In genomic region chr16:4879101-4879707, GRCm38 (mm10) we compare ENCODE assay signal across 9 mouse cellular contexts. TPM values are rescaled to one million over a fixed set of nuclear protein-coding genes. Genes with fewer than 3 reads are reported as not detected.
A peak's percentile ranks its signal among the peaks of the same experiment; 100 is the strongest.
DNase-seq lines count a peak whose midpoint lies in the region; ATAC-seq lines count a peak whose summit lies in the region.
"Had no signal": no experiment of that assay in that cellular context is flagged by ENCODE, and none has a peak within 500 bp of the region (broad histone marks: within the 10 kb centered on the region; RNA-seq: fewer than 3 reads in every experiment).

No protein-coding gene starts in this region.

- H3K27me3 ChIP-seq in forebrain, embryonic 16.5 days (replicated peaks; ENCODE audit: control insufficient read depth, insufficient read depth, low read length): no peaks in the 10 kb centered on the region
- H3K27me3 ChIP-seq in midbrain, embryonic 11.5 days (ENCODE audit: control insufficient read depth, insufficient read depth, low read length): no peaks in the 10 kb centered on the region
- H3K27me3 ChIP-seq in splenic B cell, adult 2 months (ENCODE audit: control insufficient read depth, insufficient read depth, low read length, poor library complexity, severe bottlenecking): no peaks in the 10 kb centered on the region

- WGBS in forebrain, embryonic 16.5 days: under 1% methylated on average over 49 of the region's 54 CpGs
- under 1% methylated on average over 51 of the region's 54 CpGs for WGBS in midbrain, embryonic 11.5 days

- DNase-seq in adrenal gland, postnatal 36 days: peak; percentile 47 to 58
- no peak for DNase-seq in adrenal gland, adult 18-20 months (ENCODE audit: low spot score in 2 of 2)
- peak; percentile 31 for DNase-seq in urinary bladder, postnatal 25 days (ENCODE audit: low spot score)
- no peak for DNase-seq in urinary bladder, adult 2 months (ENCODE audit: low spot score)
- peak; percentile 36 to 72 for DNase-seq in left cerebral cortex, adult 8-10 months (ENCODE audit: low spot score in 2 of 2)
- peak; percentile 92 for DNase-seq in midbrain, embryonic 11.5 days (ENCODE audit: low spot score, missing footprints)
- DNase-seq in splenic B cell, adult 2 months (ENCODE audit: low read depth, low spot score): peak; percentile 84

- H3K4me1 ChIP-seq in forebrain, embryonic 16.5 days (replicated peaks; ENCODE audit: control insufficient read depth, insufficient read depth, low read length): peaks cover 33% of the 10 kb centered on the region
- peaks cover 21% of the 10 kb centered on the region for H3K4me1 ChIP-seq in midbrain, embryonic 11.5 days (ENCODE audit: control insufficient read depth, insufficient read depth, low read length)

- H3K36me3 ChIP-seq in forebrain, embryonic 16.5 days (ENCODE audit: control insufficient read depth, insufficient read depth): no peaks in the 10 kb centered on the region
- no peaks in the 10 kb centered on the region for H3K36me3 ChIP-seq in midbrain, embryonic 11.5 days (ENCODE audit: control insufficient read depth, insufficient read depth, low read length)
- H3K36me3 ChIP-seq in splenic B cell, adult 2 months (ENCODE audit: control insufficient read depth, insufficient read depth, low read length, poor library complexity, severe bottlenecking): peaks cover 3% of the 10 kb centered on the region; the same call in 1 of the 2 replicates

- ATAC-seq in forebrain, embryonic 16.5 days: peak; percentile 24
- ATAC-seq in midbrain, embryonic 11.5 days (ENCODE audit: low FRiP score): peak; percentile 43

- H3K9ac ChIP-seq in forebrain, embryonic 16.5 days (replicated peaks; ENCODE audit: low read depth, low read length): peak overlapping the region; percentile 78
- H3K9ac ChIP-seq in midbrain, embryonic 11.5 days (ENCODE audit: low read length): peak overlapping the region; percentile 84

- H3K4me3 ChIP-seq in forebrain, embryonic 16.5 days (replicated peaks; ENCODE audit: low read length): peak overlapping the region; percentile 92
- H3K4me3 ChIP-seq in midbrain, embryonic 11.5 days (ENCODE audit: low read depth, low read length): peak overlapping the region; percentile 78

- no peaks in the 10 kb centered on the region for H3K9me3 ChIP-seq in forebrain, embryonic 16.5 days (ENCODE audit: control insufficient read depth, low read length)
- no peaks in the 10 kb centered on the region for H3K9me3 ChIP-seq in midbrain, embryonic 11.5 days (ENCODE audit: control insufficient read depth, low read length)

- H3K27ac ChIP-seq in forebrain, embryonic 16.5 days (ENCODE audit: low read length): peak overlapping the region; percentile 99
- peak overlapping the region; percentile 95 for H3K27ac ChIP-seq in midbrain, embryonic 11.5 days (ENCODE audit: low read depth, low read length)

- H3K4me2 ChIP-seq in forebrain, embryonic 16.5 days (ENCODE audit: low read length): peak overlapping the region; percentile 62
- H3K4me2 ChIP-seq in midbrain, embryonic 11.5 days: peak overlapping the region; percentile 91

RNA-seq across cellular contexts. Expression of gene Ubald1, which starts 0.9 kb away (rescaled TPM):
- 10 to 100 TPM; 29.2 to 36.1 TPM for total RNA-seq in adrenal gland, postnatal 36 days (2021)
- total RNA-seq in adrenal gland, adult 18-20 months (2021): 10 to 100 TPM; 33.3 to 39.0 TPM
- 21.5 and 41.1 TPM in 2 replicates for polyA plus RNA-seq in urinary bladder, adult 2 months (2012; rRNA removed)
- 49.9 and 51.8 TPM in 2 replicates for polyA plus RNA-seq in forebrain, embryonic 16.5 days (2015; fragmentation: Nextera tagmentation; extraction: Ambion mirVana)
- 10 to 100 TPM; 74.5 to 92.0 (median 80.8) TPM for total RNA-seq in left cerebral cortex, adult 8-10 months (2022)
- polyA plus RNA-seq in midbrain, embryonic 11.5 days (2014; fragmentation: Nextera tagmentation; extraction: Ambion mirVana): 22.1 and 22.2 TPM in 2 replicates

RNA-seq across cellular contexts. Expression of gene Mgrn1, which starts 6.8 kb away (rescaled TPM):
- total RNA-seq in adrenal gland, postnatal 36 days (2021): 10 to 100 TPM; 72.9 to 79.3 TPM
- total RNA-seq in adrenal gland, adult 18-20 months (2021): 10 to 100 TPM; 83.7 to 86.4 TPM
- 84.0 and 91.8 TPM in 2 replicates for polyA plus RNA-seq in urinary bladder, adult 2 months (2012; rRNA removed)
- polyA plus RNA-seq in forebrain, embryonic 16.5 days (2015; fragmentation: Nextera tagmentation; extraction: Ambion mirVana): 104 and 108 TPM in 2 replicates
- 100 to 1,000 TPM; 210 to 220 (median 214) TPM for total RNA-seq in left cerebral cortex, adult 8-10 months (2022)
- polyA plus RNA-seq in midbrain, embryonic 11.5 days (2014; fragmentation: Nextera tagmentation; extraction: Ambion mirVana): 63.8 and 66.9 TPM in 2 replicates

RNA-seq across cellular contexts. Expression of gene 4930562C15Rik, which starts 44.0 kb away (rescaled TPM):
- total RNA-seq in adrenal gland, postnatal 36 days (2021): not detected
- not detected for total RNA-seq in adrenal gland, adult 18-20 months (2021)
- polyA plus RNA-seq in urinary bladder, adult 2 months (2012; rRNA removed): 0.09 TPM in 1 of 2 replicates, not detected in the other
- 0.15 and 0.80 TPM in 2 replicates for polyA plus RNA-seq in forebrain, embryonic 16.5 days (2015; fragmentation: Nextera tagmentation; extraction: Ambion mirVana)
- total RNA-seq in left cerebral cortex, adult 8-10 months (2022): not detected
- 0.29 TPM in 1 of 2 replicates, not detected in the other for polyA plus RNA-seq in midbrain, embryonic 11.5 days (2014; fragmentation: Nextera tagmentation; extraction: Ambion mirVana)
- total RNA-seq: layer of hippocampus, adult 18-20 months had no signal

RNA-seq across cellular contexts. Expression of gene Nudt16l1, which starts 59.4 kb away (rescaled TPM):
- total RNA-seq in adrenal gland, postnatal 36 days (2021): 10 to 100 TPM; 54.6 to 74.1 TPM
- 10 to 100 TPM; 46.1 to 62.3 TPM for total RNA-seq in adrenal gland, adult 18-20 months (2021)
- polyA plus RNA-seq in urinary bladder, adult 2 months (2012; rRNA removed): 59.9 and 64.6 TPM in 2 replicates
- polyA plus RNA-seq in forebrain, embryonic 16.5 days (2015; fragmentation: Nextera tagmentation; extraction: Ambion mirVana): 139 and 148 TPM in 2 replicates
- 10 to 100 TPM; 65.1 to 79.3 (median 69.9) TPM for total RNA-seq in left cerebral cortex, adult 8-10 months (2022)
- 120 and 132 TPM in 2 replicates for polyA plus RNA-seq in midbrain, embryonic 11.5 days (2014; fragmentation: Nextera tagmentation; extraction: Ambion mirVana)

Comparison
In these comparisons a context has a peak if more than half of its experiments do, and no peak if none do; other contexts are left out.
1. DNase-seq: peak in adrenal gland, postnatal 36 days (2 of 2), urinary bladder, postnatal 25 days (single experiment), left cerebral cortex, adult 8-10 months (2 of 2), midbrain, embryonic 11.5 days (single experiment) and splenic B cell, adult 2 months (single experiment); none in adrenal gland, adult 18-20 months (0 of 2) and urinary bladder, adult 2 months (single experiment).